Mouse (Mus musculus): ENCODE measurements around the gene B3galt5. TPM values are rescaled to one million over a fixed set of nuclear protein-coding genes. Genes with fewer than 3 reads are reported as not detected.
"Not testable (repeated sequence)": the region's sequence is repeated elsewhere in the genome, so short reads cannot be mapped to it uniquely, and the experiment has no call there.

Gene B3galt5
- total RNA-seq, 2 experiments from 2014 or later = 0.11 TPM; not detected in 1

GRCm38 (mm10) chr16:96271736-96272135 lies 36.1 kb downstream of the B3galt5 start:
- no peak for DNase-seq

GRCm38 (mm10) chr16:96272929-96273619 lies 37.5 kb downstream of the B3galt5 start:
- no peak for DNase-seq

- no peak for DNase-seq
These were observed 41.0 kb downstream of the B3galt5 start for GRCm38 (mm10) chr16:96276596-96276995.

GRCm38 (mm10) chr16:96278491-96279224 lies 43.1 kb downstream of the B3galt5 start:
- no peak for DNase-seq

- DNase-seq = peak; percentile 40
These were observed 45.4 kb downstream of the B3galt5 start for GRCm38 (mm10) chr16:96280719-96281605.

GRCm38 (mm10) chr16:96282566-96282965 lies 47.0 kb downstream of the B3galt5 start:
- DNase-seq = no peak

- no peak for DNase-seq
These were observed 56.3 kb downstream of the B3galt5 start for GRCm38 (mm10) chr16:96291885-96292284.

GRCm38 (mm10) chr16:96292530-96293173 lies 57.1 kb downstream of the B3galt5 start:
- no peak for DNase-seq

GRCm38 (mm10) chr16:96298075-96298474 lies 62.5 kb downstream of the B3galt5 start:
- DNase-seq = no peak

- no peak for DNase-seq
These were observed 63.0 kb downstream of the B3galt5 start for GRCm38 (mm10) chr16:96298574-96298973.

- no peak for DNase-seq
These were observed 67.8 kb downstream of the B3galt5 start for GRCm38 (mm10) chr16:96303356-96303755.

GRCm38 (mm10) chr16:96304438-96304837 lies 68.8 kb downstream of the B3galt5 start:
- DNase-seq = no peak

- no peak for DNase-seq
These were observed 71.3 kb downstream of the B3galt5 start for GRCm38 (mm10) chr16:96306905-96307304.

- DNase-seq = no peak
These were observed 82.2 kb downstream of the B3galt5 start for GRCm38 (mm10) chr16:96317803-96318202.

- DNase-seq = no peak
These were observed 87.1 kb downstream of the B3galt5 start for GRCm38 (mm10) chr16:96322739-96323138.

- no peak for DNase-seq
These were observed 87.6 kb downstream of the B3galt5 start for GRCm38 (mm10) chr16:96323166-96323565.

- DNase-seq = no peak
These were observed 90.8 kb downstream of the B3galt5 start for GRCm38 (mm10) chr16:96326110-96326999.

GRCm38 (mm10) chr16:96327251-96327650 lies 91.7 kb downstream of the B3galt5 start:
- not testable (repeated sequence) for DNase-seq

GRCm38 (mm10) chr16:96339570-96339969 lies 104.0 kb downstream of the B3galt5 start:
- no peak for DNase-seq

- DNase-seq = no peak
These were observed 105.7 kb downstream of the B3galt5 start for GRCm38 (mm10) chr16:96341269-96341668.

GRCm38 (mm10) chr16:96341945-96342344 lies 106.3 kb downstream of the B3galt5 start:
- DNase-seq = no peak

Measured in gastrocnemius, postnatal 25 days (tissue).